Mouse (Mus musculus) frontal cortex, postnatal 36 days (tissue): ENCODE measurements around the gene Dclk2.

Experiments
- DNase-seq, 2 experiments: peaks; one replicate each; pipeline ENCODE4 v3.0.0; 2022; ENCODE audit warnings: low spot score in 2 of 2

Gene Dclk2

DNA sequence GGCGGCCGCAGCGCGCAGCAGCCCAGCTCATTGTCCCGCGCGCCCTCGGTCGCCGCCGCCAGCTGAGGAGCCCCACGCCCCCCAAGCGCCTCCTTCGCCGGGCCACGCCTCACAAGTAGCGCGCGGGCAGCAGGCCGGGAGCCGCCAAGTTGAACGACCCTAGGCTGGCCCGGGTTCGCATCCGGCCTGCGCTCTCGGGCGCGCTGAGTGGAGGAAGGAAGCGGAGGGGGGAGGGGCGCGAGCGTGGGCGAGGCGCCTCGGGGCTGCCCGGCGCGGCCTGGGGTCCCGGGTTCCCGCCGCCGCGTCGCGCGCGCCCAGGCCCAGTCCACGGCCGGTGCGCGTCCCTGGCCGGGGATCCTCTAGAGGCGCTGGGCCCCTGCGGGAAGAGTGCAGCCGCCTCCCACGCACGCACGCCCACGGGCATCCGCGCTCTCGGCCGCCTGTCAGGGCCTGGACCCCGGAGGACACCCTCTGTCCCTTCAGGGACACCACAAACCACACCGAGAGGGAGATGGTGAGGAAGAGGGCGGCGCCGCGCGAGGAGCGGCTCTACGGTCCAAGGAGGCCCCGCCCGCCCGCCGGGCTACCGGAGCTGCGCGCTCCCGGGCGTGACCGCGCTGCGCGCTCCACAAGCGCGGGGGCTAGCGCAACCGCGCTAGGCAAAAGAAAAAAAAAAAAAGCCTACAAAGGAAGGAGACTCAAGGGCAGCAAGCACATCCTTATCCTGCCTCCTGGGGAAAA lies at the start of gene Dclk2:
TSS of gene Dclk2 (minus strand) at position 510 of the 741 bp plus-strand sequence.
- peak; percentile 80 to 84 for DNase-seq

DNA sequence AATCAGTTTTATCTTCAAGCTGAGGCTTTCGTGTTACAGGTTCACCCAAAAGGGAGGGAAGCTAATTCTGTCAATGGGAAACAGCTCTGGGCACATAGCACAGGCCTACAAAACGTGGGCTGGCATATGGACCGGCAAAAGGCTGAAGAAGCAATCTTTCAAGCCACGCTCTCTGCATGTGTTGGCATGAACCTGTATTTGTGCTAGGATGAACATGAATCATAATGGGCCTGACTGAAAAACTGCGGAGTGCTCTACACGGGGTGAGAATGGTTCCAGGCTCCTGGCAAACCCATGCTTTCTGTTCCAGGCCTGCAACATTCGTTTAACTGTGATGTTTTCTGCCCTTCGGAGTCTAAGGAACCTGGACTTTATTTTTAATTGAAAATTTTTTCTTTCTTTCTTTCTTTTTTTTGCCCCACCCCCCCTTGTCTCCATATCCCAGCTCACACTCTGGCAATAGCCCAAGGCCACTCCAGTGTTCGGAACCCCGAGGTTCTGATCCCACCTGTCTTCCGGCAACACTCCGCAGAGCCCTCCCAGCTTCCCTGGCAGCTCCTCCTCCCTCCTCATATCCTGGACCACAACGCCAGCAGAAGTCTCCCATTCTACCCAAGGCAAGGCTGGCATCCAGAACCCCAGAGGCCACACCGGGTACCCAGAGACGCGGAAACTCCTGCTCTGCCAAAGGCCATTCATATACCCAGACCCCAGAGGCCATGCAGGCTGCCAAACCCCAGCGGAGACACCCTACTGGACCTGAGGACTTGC lies 42.2 kb upstream of the Dclk2 start:
- no peak for DNase-seq

DNA sequence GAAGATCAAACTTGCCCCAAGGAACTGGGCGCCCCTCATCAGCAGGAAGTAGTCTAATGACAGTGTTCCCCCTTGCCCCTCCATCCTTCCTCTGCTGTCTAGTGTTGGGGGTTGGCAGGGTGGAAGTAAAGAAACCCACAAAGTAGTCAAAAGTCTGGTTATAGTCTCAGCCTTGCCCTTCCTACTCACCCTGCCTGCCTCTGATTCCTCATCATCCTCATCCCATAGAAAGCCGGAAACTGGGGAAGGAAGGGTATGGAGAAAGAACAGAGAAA lies 40.7 kb upstream of the Dclk2 start:
- no peak for DNase-seq

DNA sequence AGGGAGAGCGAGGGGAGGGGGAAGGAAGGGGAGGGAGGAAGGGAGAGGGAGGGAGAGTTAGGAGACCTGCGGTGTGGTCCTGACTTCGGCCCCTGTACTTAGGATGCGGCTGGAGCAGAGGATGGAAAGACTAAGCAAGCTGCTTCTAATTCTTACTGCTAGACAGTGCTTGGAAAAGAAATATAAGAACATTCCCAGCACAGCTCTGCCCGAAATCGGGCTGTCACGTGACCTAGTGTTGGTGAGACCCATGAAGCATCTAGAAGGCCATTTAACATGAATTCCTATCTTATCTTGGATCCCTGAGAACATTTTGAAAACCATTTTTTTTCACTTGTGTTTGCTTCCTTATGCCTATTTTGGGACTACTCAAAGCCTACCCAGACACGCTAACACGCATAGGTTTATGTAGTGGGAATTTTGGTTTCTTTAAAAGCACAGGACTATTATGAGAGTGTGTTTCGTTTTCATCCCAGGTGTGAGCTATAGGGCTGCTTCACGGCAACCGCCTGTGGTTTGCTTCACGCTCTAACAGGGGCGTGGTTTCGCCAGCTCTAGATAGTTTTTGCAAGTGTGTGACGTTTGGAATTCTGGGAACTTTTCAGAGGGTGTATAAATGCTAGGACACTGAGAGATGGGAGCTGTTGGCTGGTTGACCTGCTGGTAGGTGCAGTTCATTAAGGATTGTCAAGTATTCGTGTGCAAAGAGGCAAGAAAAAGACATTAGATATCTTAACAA lies 40.2 kb upstream of the Dclk2 start:
- no peak for DNase-seq

DNA sequence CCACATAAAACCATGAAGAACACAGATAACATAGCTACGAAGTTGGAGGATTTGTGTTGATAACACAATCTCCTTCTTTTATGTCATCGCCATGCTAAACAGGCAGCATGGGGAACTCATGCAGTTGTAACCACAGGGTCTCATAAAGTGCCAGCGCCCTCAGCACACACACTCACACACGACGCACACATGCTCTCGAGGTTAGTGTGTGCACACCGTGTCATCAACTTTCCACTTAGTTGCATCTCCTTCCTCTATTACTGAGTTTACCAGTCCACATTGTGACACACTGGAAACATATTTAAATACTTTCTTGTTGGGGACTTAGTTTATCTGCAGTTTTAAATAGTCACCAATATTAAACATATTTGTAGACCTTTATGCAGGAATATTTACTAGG lies 38.4 kb upstream of the Dclk2 start:
- DNase-seq, result no peak

DNA sequence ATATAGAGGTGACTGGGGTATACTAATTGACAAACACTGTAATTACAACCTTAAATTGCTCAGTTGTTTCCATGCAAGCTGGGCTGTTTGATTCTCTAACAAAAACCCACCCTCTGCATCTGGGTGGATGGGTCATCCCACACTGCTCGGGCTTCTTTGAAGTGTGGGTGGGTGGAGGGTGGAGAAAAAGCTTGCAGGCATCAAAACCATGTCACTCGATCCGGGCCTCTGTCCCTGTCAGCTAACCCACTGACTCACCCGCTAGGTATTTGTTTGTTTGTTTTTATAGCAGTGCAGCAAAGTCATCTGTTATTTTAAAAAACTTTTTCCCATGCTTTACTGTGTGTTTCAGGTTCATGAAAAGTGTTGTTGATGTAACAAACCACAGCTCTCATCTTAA lies 34.7 kb upstream of the Dclk2 start:
- DNase-seq, result no peak

DNA sequence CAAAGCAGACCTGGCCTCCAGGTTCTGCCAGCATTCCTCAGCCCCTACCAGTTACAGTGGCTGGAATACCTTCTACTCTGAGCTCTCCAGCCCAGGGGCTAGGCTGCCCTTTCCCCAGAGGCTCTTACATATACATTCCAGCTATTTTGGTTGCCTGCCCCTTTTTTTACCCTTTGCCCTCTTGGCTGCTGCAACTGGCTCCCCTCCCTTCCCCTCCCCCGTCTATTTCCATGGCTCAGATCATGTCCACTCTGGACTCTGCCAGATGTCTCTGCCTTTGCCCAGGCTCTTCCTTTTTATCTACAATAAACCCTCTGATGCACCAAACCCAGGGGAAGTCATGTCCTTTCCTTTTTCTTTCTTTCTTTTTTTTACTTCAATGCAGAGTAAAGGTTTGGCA lies 33.9 kb upstream of the Dclk2 start:
- no peak for DNase-seq

DNA sequence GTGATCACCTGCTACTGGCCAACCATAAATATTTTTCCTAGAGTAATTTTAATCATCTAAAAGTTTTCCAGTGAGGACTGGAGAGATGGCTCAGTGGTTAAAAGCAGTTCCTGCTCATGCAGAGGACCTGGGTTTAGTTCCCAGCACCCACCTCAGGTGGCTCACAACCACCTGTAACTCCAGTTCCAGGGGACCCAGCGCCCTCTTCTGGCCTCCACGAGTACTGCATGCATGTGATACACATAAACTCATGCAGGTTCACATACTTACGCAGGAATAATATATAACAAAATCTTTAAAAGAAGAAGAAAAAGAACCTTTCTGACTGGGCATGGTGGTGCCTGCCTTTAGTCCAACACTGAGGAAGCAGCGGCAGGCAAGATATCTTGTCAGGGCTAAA lies 33.2 kb upstream of the Dclk2 start:
- no peak for DNase-seq

DNA sequence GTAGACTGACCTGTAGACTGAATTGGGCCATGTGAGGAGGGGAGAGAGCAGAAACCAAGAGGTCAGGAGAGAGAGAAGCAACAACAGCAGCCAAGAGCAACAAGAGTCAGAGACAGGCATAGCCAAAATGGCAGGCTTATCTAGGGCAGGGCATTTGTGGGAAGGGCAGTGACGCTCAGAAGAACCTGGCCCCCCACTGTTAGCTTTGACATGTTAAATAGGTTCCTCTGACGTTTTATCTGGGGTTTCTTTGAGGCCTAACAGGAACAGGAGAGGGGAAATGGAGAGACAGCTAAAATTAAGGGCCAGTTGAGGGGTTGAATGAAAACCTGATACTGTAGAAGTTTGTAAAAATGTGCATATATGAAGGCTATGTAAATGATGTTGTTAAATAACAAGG lies 30.0 kb upstream of the Dclk2 start:
- DNase-seq, result no peak

DNA sequence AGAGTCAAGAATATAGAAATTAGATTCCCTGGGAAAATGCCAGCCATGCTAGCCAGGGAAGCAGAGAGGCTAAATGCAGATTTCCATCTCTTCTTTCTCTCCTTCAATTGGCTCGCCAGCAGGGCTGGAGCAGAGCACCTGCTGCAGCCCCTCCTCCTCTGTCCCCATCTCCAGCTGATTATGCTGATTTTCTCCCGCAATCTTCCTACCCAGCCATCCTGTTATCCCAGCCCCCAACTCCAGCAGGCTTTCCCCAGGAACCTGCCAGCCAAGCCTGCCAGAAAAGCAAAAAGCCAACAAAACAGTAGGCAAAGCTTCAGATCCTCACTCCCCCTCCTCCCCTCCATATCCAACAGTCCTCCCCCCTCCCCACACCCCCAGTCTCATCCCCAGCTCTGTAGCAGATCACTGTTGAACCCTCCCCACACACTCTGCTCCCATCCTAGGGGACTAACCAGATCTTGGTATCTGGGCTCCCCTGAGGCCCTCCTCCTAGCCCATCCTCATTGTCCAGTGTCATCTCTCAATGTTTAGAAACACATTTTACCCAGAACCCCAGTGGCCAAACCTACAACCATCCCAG lies 15.7 kb upstream of the Dclk2 start:
- DNase-seq, result peak; percentile 24 to 26

DNA sequence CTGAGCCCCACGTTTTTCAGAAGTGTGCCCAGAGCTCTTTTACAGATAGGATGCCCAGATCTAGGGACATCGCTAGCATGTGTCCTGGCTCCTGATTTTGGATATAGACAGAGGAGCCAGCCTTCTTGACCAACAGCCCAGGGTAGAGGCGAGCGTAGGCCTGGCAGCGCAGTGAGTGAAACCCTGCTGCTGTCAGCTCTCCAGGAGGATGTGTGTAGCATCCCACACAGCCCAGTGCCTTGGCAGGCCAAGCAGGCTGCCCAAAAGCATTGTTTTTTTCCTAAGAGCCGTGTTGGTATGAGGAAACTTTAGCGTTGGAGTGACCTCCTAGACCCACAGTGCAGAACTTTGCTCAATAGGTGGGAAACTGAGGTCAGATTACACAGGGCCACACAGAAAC lies 12.8 kb upstream of the Dclk2 start:
- DNase-seq, result no peak

DNA sequence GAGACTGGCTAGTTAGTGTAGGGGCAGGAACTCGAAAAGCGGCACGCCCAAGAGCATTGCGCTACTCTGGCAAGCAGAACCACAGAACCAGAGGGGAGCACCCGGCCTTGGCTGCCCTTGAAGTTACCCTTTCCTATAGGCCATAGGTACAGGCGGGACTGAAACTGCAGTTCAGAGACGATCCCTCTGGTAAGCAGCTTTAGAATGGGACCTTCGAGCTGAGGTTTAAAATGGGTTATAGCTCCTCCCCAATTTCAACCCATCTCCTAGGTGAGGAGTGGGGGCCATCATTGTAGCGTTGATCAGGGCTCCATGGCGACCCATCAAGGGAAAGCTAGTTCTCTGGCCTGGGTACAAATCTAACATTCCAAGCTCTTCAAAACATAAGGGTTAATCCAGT lies 3.0 kb upstream of the Dclk2 start:
- no peak for DNase-seq

DNA sequence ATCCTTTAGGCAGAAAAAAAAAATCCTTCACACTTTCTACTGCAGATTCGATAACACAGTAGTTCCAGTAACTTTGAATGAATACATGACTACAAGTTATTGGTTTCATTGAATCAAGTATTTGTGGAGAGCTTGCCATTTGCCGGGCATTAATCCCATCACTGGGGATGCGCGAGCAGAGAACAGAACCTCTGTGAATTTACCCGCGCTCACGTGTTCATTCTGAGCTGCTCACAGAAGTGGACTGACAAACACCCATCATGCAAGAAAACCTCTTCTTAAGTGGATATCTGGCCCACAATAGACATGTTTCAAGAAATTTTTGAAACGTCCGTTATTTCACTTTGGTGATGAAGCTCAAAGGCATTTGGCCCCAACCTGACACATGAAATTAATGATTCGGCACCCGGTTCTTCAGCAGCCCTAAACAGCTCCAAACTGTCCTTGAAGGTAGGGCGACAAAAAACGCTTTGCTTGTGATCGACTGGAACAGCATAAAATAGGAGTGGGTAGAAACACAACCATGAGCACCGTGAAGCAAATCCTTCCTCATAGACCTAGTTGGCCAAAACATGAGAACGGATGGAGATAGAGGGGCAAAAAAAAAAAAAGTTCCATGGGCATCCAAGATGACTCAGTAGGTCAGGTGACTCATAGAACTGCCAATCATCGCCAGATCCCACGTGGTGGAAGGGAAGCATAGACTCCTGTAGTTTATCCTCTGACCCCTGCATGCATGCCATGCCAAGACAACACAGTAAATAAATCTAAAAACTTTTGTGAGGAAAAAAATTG lies 726 bp upstream of the Dclk2 start:
- peak in 1 of 2 experiments; percentile 17 for DNase-seq

DNA sequence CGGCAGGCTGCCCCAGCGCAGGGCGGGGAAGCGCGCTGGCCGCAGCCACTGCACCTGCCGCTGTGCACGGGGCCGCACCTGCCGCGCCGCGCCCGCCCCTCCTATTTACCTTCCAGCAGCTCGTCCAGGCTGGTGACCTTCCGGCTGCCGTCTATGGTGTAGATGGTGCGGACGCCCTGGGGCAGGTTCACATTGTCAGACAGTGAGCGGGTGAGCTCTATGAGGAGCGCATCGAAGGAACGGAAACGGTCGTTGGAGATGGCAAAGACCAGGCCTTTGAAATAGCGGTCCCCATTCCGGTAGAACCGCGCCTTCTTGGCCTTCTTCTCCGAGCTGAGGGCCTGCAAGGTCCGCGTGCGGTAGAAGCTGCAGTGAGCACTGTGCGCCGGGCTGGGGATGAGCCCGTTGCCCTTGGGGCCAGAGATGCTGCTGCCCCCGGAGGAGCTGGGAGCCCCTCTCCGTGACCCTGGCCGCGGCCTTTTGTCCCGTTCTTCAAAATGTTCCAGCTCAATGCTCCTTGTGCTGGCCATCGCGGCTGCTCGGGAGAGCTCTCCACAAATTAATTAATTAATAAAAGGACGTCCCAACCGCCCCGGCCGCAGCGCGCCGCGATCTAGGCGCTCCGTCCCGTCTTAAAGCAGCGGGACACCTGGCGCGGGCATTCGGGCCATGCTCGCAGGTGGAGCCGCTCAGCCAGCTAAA lies 860 bp downstream of the Dclk2 start:
- DNase-seq, result peak; percentile 49

DNA sequence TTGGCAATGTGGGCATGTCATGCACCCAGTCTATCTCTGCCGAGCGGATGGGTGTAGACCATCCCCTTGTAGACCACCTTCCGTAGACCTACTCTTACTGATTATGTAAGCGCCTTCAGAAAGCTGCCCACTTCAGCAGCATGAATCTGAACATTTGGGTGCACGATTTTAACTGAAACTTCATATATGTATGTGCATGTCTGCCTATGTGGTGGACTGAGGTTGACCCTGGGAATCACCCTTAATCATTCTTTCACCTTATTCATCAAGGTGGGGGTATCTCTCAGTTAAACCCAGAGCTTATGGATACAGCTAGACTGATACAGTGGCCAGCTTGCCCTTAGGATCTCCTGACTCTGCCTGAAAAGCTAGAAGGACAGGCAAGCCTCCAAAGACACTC lies 3.6 kb downstream of the Dclk2 start:
- no peak for DNase-seq

DNA sequence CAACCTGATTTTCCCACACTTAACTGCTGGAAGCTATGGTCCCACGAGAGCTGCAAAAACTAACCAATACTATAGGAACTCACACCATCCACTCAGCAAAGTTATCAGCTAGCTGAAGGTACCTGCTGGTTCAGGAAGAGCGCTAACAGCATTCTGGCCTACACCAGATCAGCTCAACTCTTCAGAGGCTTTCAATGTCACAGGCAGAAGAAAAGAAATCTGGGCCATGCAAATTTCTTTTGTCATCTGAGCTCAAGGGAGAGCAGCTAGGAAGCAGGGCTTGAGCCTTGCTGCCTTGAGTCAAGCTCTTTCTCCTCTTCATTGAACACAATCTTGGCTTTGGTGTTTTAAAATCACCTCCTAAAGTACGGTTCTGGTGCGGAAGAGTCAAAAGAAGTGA lies 4.0 kb downstream of the Dclk2 start:
- no peak for DNase-seq

DNA sequence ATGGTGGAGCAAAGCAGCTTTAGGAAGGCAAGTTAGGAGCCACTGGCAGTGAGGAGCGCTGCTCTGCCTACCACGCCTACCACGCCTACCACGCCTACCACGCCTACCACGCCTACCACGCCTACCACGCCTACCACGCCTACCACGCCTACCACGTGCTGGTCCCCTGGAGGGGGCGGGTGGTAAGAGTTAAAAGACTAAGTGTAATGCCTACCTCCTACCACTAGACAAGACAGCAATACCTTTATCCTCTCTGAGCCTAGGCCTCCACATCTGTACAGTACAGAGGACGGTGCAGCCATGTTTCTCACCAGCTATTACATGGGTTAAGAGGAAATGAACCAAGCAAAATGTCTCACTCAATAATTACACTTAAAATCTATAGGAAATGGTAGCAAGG lies 5.4 kb downstream of the Dclk2 start:
- no peak for DNase-seq

DNA sequence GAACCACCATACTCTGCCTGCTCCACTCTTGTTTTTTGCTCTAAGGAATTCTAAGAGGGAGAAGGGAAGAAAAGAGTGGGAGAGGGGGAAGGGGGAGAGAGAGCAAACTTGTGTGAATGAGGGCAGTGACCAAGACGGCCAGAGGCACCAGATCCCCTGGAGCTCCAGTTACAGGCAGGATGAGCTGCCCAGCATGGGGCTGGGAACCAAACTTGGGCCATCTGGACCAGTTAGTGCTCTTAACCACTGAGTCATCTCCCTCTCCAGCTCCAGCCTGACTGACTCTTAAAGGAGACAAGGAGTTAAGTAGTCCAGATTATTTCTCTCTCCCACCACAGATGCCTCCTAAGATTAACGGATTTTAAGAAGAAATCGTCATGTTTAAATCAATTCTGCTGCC lies 6.3 kb downstream of the Dclk2 start:
- DNase-seq, result no peak

DNA sequence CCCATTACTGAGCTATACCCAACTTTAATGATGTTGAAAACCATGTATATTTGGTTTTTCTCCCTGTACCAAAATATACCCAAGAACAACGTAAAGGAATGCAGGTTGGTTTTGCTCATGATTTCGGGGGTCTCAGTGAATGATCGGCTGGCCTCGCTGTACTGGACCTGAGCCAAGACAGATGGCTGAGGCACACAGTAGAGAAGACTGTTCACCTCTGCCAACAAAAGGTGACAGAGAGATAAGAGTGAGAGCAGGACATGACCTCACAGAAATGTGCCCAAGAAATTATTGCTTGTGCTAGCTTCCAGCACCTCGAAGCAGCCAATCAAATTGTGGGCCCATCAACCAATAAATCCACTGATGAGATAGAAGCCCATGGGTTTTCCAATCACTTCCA lies 22.3 kb downstream of the Dclk2 start:
- no peak for DNase-seq

DNA sequence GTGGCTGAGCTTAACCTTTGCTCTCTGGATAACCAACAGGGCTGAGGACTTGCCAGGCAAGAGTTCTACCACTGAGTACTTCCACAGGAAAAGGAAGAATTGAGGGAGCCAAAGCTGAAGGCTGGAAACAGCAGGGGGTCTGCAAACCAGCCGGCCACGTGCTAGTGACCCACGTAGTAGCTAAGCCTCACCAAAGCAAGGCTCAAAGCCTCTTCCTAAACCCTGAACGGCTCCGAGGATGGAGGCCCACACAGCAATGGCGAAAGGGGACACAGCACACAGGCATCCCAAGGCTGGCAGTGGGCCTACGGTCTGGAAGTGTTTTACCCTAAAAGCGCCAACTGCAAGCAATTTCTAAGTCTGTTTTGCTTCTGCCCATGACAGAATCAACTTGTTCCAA lies 23.1 kb downstream of the Dclk2 start:
- DNase-seq, result peak in 1 of 2 experiments; percentile 19

DNA sequence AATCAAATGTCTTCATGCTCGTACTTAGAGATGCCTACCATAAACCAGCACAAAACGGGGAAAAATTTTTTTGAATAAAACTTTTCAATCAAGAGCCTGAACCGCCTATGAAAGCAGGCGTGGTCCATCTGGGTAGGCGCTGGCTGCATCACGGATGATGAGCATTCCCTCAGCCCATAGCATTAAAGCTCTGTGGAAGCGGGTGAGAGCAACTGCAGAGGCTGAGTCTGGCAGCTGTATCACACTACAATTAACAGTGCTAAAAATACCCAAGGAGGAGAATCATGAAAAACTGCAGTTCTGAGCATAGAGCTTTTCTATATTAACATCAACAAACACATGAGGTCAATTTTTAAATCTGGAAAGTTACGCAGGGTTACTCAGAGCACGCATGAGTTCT lies 23.6 kb downstream of the Dclk2 start:
- DNase-seq, result peak in 1 of 2 experiments; percentile 58
